Mouse (Mus musculus) cerebellum, adult 2 months (tissue): ENCODE results near the gene Irgm1. TPM values are rescaled to one million over a fixed set of nuclear protein-coding genes. Genes with fewer than 3 reads are reported as not detected.

ENCODE experiments used
- DNase-seq, 2 experiments: peaks; one replicate each; pipeline ENCODE4 v3.0.0; 2021
- H3K27ac ChIP-seq: fragments of 200-500 bp; 2 replicates; pipeline ENCODE4 v1.5.1; 2012; ENCODE audit warnings: low read length, control low read depth, inconsistent platforms; ENCODE audit not compliant: insufficient read depth
- H3K27me3 ChIP-seq: fragments of 200-500 bp; 2 replicates; pipeline ENCODE4 v1.6.1; 2012; ENCODE audit warnings: inconsistent platforms, mild to moderate bottlenecking, low read length, moderate library complexity; ENCODE audit not compliant: control insufficient read depth, insufficient read depth
- H3K4me1 ChIP-seq: fragments of 200-500 bp; 2 replicates; pipeline ENCODE4 v1.6.1; 2011; ENCODE audit warnings: low read length; ENCODE audit not compliant: control insufficient read depth, insufficient read depth
- H3K4me3 ChIP-seq: fragments of 200-500 bp; replicated peaks from 2 replicates; pipeline ENCODE3; 2011; ENCODE audit warnings: mild to moderate bottlenecking, low read depth, low read length, control low read depth; ENCODE audit not compliant: insufficient read depth
- CTCF ChIP-seq: fragments of 200-500 bp; IDR thresholded peaks from 2 replicates; pipeline ENCODE4 v1.5.1; 2011; ENCODE audit warnings: low read depth, mild to moderate bottlenecking, control low read depth, low read length, moderate library complexity, borderline replicate concordance; ENCODE audit not compliant: insufficient read depth
- POLR2A ChIP-seq: fragments of 200-500 bp; IDR thresholded peaks from 2 replicates; pipeline ENCODE4 v1.6.1; 2011; ENCODE audit warnings: low read length, control low read depth, borderline replicate concordance; ENCODE audit not compliant: insufficient read depth
- WGBS: fragments of 180-500 bp; shearing (Covaris S2); methylation state at CpG from one replicate; pipeline ENCODE4 v1.1.7; 2018; 5-methylcytosine and 5-hydroxymethylcytosine counted together
- polyA plus RNA-seq: library from polyadenylated mRNA; depleted of rRNA; stranded (reverse); fragments of >200 nt; gene quantifications from 2 replicates; pipeline ENCODE4 v1.2.3, GENCODE M21; 2012; rRNA removed

The Irgm1 gene
- polyA plus RNA-seq, 1 experiment, result 7.1 TPM

- under 1% methylated on average over 75 of the region's 77 CpGs for WGBS
- Histone ChIP-seq H3K4me1 (peaks cover 5% of the 10 kb centered on the region), H3K4me3 (peak within 1 kb of the TSS; percentile 97), H3K27ac (peak within 1 kb of the TSS; percentile 98), H3K27me3 (no peaks in the 10 kb centered on the region)
- DNase-seq, result peak; percentile 99
- TF ChIP-seq CTCF (no peak), POLR2A (peak; percentile 54)
Observed at GRCm38 (mm10) chr11:48816800-48817665, 54.5 kb downstream of the Irgm1 start, which contains the start of gene Trim41. Gene Trim41 (minus strand): TSS chr11:48817353.

GRCm38 (mm10) chr11:48816281-48816781 lies 55.2 kb downstream of the Irgm1 start:
- no peak for TF ChIP-seq POLR2A
- TF ChIP-seq CTCF, result no peak
- WGBS, result 2% methylated on average over 23 of the region's 23 CpGs
- H3K4me1 ChIP-seq, result peaks cover 5% of the 10 kb centered on the region
- peak overlapping the region; percentile 97 for H3K4me3 ChIP-seq
- H3K27ac ChIP-seq, result peak overlapping the region; percentile 31; the same call in 1 of the 2 replicates
- peak in 1 of 2 experiments; percentile 58 for DNase-seq
- H3K27me3 ChIP-seq, result no peaks in the 10 kb centered on the region

GRCm38 (mm10) chr11:48815851-48816250 lies 55.6 kb downstream of the Irgm1 start:
- DNase-seq, result peak in 1 of 2 experiments; percentile 35
- Histone ChIP-seq H3K4me3 (peak overlapping the region; percentile 97), H3K4me1 (peaks cover 5% of the 10 kb centered on the region), H3K27me3 (no peaks in the 10 kb centered on the region), H3K27ac (no peak overlapping the region)
- TF ChIP-seq POLR2A (no peak), CTCF (no peak)
- WGBS, result 59% methylated on average over 16 of the region's 16 CpGs

GRCm38 (mm10) chr11:48813782-48814181 lies 57.7 kb downstream of the Irgm1 start:
- DNase-seq, result no peak
- H3K4me1 ChIP-seq, result peaks cover 5% of the 10 kb centered on the region
- H3K27me3 ChIP-seq, result no peaks in the 10 kb centered on the region
- no peak overlapping the region for H3K4me3 ChIP-seq
- no peak overlapping the region for H3K27ac ChIP-seq
- TF ChIP-seq POLR2A (no peak), CTCF (no peak)

Other genes with a start within 250 kb of the Irgm1 start
- 426 and 432 TPM in 2 replicates for gene Rack1, start 71.4 kb downstream of the Irgm1 start, polyA plus RNA-seq
- gene Trim41, start 54.3 kb downstream of the Irgm1 start, polyA plus RNA-seq, result 42.3 and 45.0 TPM in 2 replicates
- 4.2 and 4.7 TPM in 2 replicates for gene Trim7, start 45.5 kb downstream of the Irgm1 start, polyA plus RNA-seq
- 30.1 and 34.0 TPM in 2 replicates for gene Gm12184, start 45.0 kb downstream of the Irgm1 start, polyA plus RNA-seq
- gene Gm5431, start 30.5 kb upstream of the Irgm1 start, polyA plus RNA-seq, result 0.06 and 0.08 TPM in 2 replicates
- 1.0 and 1.5 TPM in 2 replicates for gene Psme2b, start 74.5 kb upstream of the Irgm1 start, polyA plus RNA-seq
- gene Olfr56, start 107.2 kb upstream of the Irgm1 start, polyA plus RNA-seq, result 0.03 and 0.08 TPM in 2 replicates
- gene 9930111J21Rik1, start 107.7 kb upstream of the Irgm1 start, polyA plus RNA-seq, result 0.38 and 0.59 TPM in 2 replicates
- gene Gm12185, start 120.5 kb upstream of the Irgm1 start, polyA plus RNA-seq, result 0.05 and 0.10 TPM in 2 replicates
- gene Tgtp1, start 122.5 kb upstream of the Irgm1 start, polyA plus RNA-seq, result 0.87 and 1.2 TPM in 2 replicates
- gene 9930111J21Rik2, start 179.6 kb upstream of the Irgm1 start, polyA plus RNA-seq, result 0.88 and 1.00 TPM in 2 replicates
- 1.4 and 2.3 TPM in 2 replicates for gene Tgtp2, start 192.5 kb upstream of the Irgm1 start, polyA plus RNA-seq
- gene Ifi47, start 204.9 kb upstream of the Irgm1 start, polyA plus RNA-seq, result 1.6 TPM in 2 replicates
- gene Olfr1396, start 243.2 kb upstream of the Irgm1 start, polyA plus RNA-seq, result not detected in 2 replicates